Mouse (Mus musculus) heart, embryonic 16.5 days (tissue): ENCODE data around the gene Gaa. TPM values are rescaled to one million over a fixed set of nuclear protein-coding genes. Genes with fewer than 3 reads are reported as not detected.
"Not testable (repeated sequence)": the region's sequence is repeated elsewhere in the genome, so short reads cannot be mapped to it uniquely, and the experiment has no call there.

Experiments used
- ATAC-seq: fragments of 200-750 bp; cut with Nextera tagmentation; replicated peaks from 2 replicates; pipeline ENCODE4 v1.8.0; 2017; ENCODE audit warnings: moderate number of reproducible peaks; ENCODE audit not compliant: insufficient read depth, low FRiP score; ENCODE audit errors: extremely low read depth
- H3K27ac ChIP-seq: fragments of 300-500 bp; sonication (generic); 2 replicates; pipeline ENCODE4 v1.5.1; 2014; ENCODE audit warnings: mild to moderate bottlenecking, low read length, control low read depth, moderate library complexity
- H3K27me3 ChIP-seq: fragments of 300-500 bp; sonication (generic); 2 replicates; pipeline ENCODE4 v1.6.1; 2014; ENCODE audit warnings: low read length, mixed read lengths; ENCODE audit not compliant: control insufficient read depth, insufficient read depth
- H3K36me3 ChIP-seq: fragments of 300-500 bp; sonication (generic); 2 replicates; pipeline ENCODE4 v1.6.1; 2014; ENCODE audit not compliant: control insufficient read depth, insufficient read depth
- H3K4me1 ChIP-seq: fragments of 300-500 bp; sonication (generic); 2 replicates; pipeline ENCODE4 v1.6.1; 2014; ENCODE audit warnings: low read length, mixed read lengths; ENCODE audit not compliant: control insufficient read depth, insufficient read depth
- H3K4me2 ChIP-seq: fragments of 300-500 bp; sonication (generic); 2 replicates; pipeline ENCODE4 v1.6.1; 2014; ENCODE audit warnings: low read depth, mild to moderate bottlenecking, control low read depth, low read length
- H3K4me3 ChIP-seq: fragments of 300-500 bp; sonication (generic); 2 replicates; pipeline ENCODE4 v1.5.1; 2014; ENCODE audit warnings: mild to moderate bottlenecking, control low read depth, low read length
- H3K9ac ChIP-seq: fragments of 300-500 bp; sonication (generic); 2 replicates; pipeline ENCODE4 v1.6.1; 2014; ENCODE audit warnings: low read length, control low read depth
- H3K9me3 ChIP-seq: fragments of 300-500 bp; sonication (generic); replicated peaks from 2 replicates; pipeline ENCODE4 v1.6.1; 2016; ENCODE audit warnings: low read length; ENCODE audit not compliant: control insufficient read depth
- WGBS: fragments of 180-500 bp; shearing (Covaris S2); extraction: QIAGEN DNeasy Blood & Tissue Kit; methylation state at CpG from one replicate; pipeline ENCODE4 v1.1.7; 2014; 5-methylcytosine and 5-hydroxymethylcytosine counted together
- polyA plus RNA-seq: library from polyadenylated mRNA; unstranded; fragments of >200 nt; fragmentation: Nextera tagmentation; extraction: Ambion mirVana; gene quantifications from 2 replicates; pipeline ENCODE4 v1.2.1, GENCODE M21; 2015

The Gaa gene
- polyA plus RNA-seq, 1 experiment from 2014 or later, result 92.3 TPM

- Histone ChIP-seq H3K27me3 (no peaks in the 10 kb centered on the region), H3K4me1 (peaks cover 6% of the 10 kb centered on the region; the same call in 1 of the 2 replicates), H3K4me2 (no peak overlapping the region), H3K9me3 (no peaks in the 10 kb centered on the region), H3K36me3 (0 out of 2 replicates have a peak, but pooled peaks cover 3% of the 10 kb centered on the region), H3K9ac (no peak overlapping the region), H3K4me3 (no peak overlapping the region), H3K27ac (no peak overlapping the region)
- no peak for ATAC-seq
- 80% methylated on average over 7 of the region's 7 CpGs for WGBS
Observed at GRCm38 (mm10) chr11:119265811-119266210, 1.9 kb upstream of the Gaa start.

- Histone ChIP-seq H3K36me3 (0 out of 2 replicates have a peak, but pooled peaks cover 4% of the 10 kb centered on the region), H3K4me2 (peak overlapping the region; percentile 87), H3K9me3 (no peaks in the 10 kb centered on the region), H3K9ac (no peak overlapping the region; the same call in 1 of the 2 replicates), H3K4me1 (peaks cover 6% of the 10 kb centered on the region; the same call in 1 of the 2 replicates), H3K27me3 (no peaks in the 10 kb centered on the region), H3K4me3 (peak overlapping the region; percentile 65; the same call in 1 of the 2 replicates), H3K27ac (no peak overlapping the region)
- ATAC-seq, result no peak
- WGBS, result 45% methylated on average over 6 of the region's 6 CpGs
Observed at GRCm38 (mm10) chr11:119267241-119267674, 429 bp upstream of the Gaa start.

GRCm38 (mm10) chr11:119268557-119269195 lies 989 bp downstream of the Gaa start:
- Histone ChIP-seq H3K36me3 (peaks cover 14% of the 10 kb centered on the region), H3K4me1 (peaks cover 6% of the 10 kb centered on the region; the same call in 1 of the 2 replicates), H3K4me3 (peak overlapping the region; percentile 65), H3K27ac (no peak overlapping the region), H3K9ac (peak overlapping the region; percentile 82), H3K4me2 (peak overlapping the region; percentile 87), H3K9me3 (no peaks in the 10 kb centered on the region), H3K27me3 (no peaks in the 10 kb centered on the region)
- WGBS, result 84% methylated on average over 16 of the region's 16 CpGs
- no peak for ATAC-seq

GRCm38 (mm10) chr11:119272492-119272891 lies 4.8 kb downstream of the Gaa start:
- H3K9me3 ChIP-seq, H3K4me2 ChIP-seq, H3K27me3 ChIP-seq, H3K4me3 ChIP-seq, H3K4me1 ChIP-seq, H3K9ac ChIP-seq, H3K27ac ChIP-seq, ATAC-seq: not testable (repeated sequence)
- peaks cover 41% of the 10 kb centered on the region for H3K36me3 ChIP-seq
- whole genome bisulfite sequencing, result 76% methylated on average over 3 of the region's 3 CpGs

GRCm38 (mm10) chr11:119273186-119273930 lies 5.7 kb downstream of the Gaa start:
- Histone ChIP-seq H3K27me3 (no peaks in the 10 kb centered on the region), H3K4me1 (0 out of 2 replicates have a peak, but pooled peaks cover 1% of the 10 kb centered on the region), H3K9ac (no peak overlapping the region), H3K9me3 (no peaks in the 10 kb centered on the region), H3K4me3 (no peak overlapping the region), H3K4me2 (no peak overlapping the region), H3K36me3 (peaks cover 41% of the 10 kb centered on the region), H3K27ac (no peak overlapping the region)
- ATAC-seq, result no peak
- WGBS, result 85% methylated on average over 8 of the region's 8 CpGs

- Histone ChIP-seq H3K9ac (no peak overlapping the region), H3K4me1 (peaks cover 3% of the 10 kb centered on the region; the same call in 1 of the 2 replicates), H3K27me3 (no peaks in the 10 kb centered on the region), H3K27ac (no peak overlapping the region), H3K4me3 (no peak overlapping the region), H3K36me3 (peaks cover 16% of the 10 kb centered on the region), H3K4me2 (no peak overlapping the region), H3K9me3 (no peaks in the 10 kb centered on the region)
- 85% methylated on average over 15 of the region's 15 CpGs for WGBS
- no peak for ATAC-seq
Observed at GRCm38 (mm10) chr11:119281030-119281429, 13.3 kb downstream of the Gaa start.

GRCm38 (mm10) chr11:119285791-119286527 lies 18.3 kb downstream of the Gaa start:
- ATAC-seq, result peak; percentile 49
- Histone ChIP-seq H3K27ac (peak overlapping the region; percentile 12), H3K36me3 (peaks cover 43% of the 10 kb centered on the region), H3K27me3 (no peaks in the 10 kb centered on the region), H3K4me1 (peaks cover 7% of the 10 kb centered on the region), H3K9ac (no peak overlapping the region), H3K4me2 (no peak overlapping the region), H3K9me3 (no peaks in the 10 kb centered on the region), H3K4me3 (no peak overlapping the region)
- 27% methylated on average over 9 of the region's 9 CpGs for WGBS

- Histone ChIP-seq H3K9me3 (no peaks in the 10 kb centered on the region), H3K4me2 (no peak overlapping the region), H3K4me1 (peaks cover 7% of the 10 kb centered on the region), H3K27ac (no peak overlapping the region), H3K4me3 (no peak overlapping the region), H3K36me3 (peaks cover 54% of the 10 kb centered on the region), H3K27me3 (no peaks in the 10 kb centered on the region), H3K9ac (no peak overlapping the region)
- 83% methylated on average over 20 of the region's 20 CpGs for WGBS
- no peak for ATAC-seq
Observed at GRCm38 (mm10) chr11:119287207-119287992, 19.7 kb downstream of the Gaa start.
